Mouse (Mus musculus) heart, embryonic 11.5 days (tissue): ENCODE data around the gene Rcan2. TPM values are rescaled to one million over a fixed set of nuclear protein-coding genes. Genes with fewer than 3 reads are reported as not detected.

Experiments used
- ATAC-seq: fragments of 200-750 bp; cut with Nextera tagmentation; replicated peaks from 2 replicates; pipeline ENCODE4 v1.8.0; 2017; ENCODE audit warnings: moderate library complexity; ENCODE audit not compliant: insufficient number of reproducible peaks, low FRiP score, low TSS enrichment
- H3K27ac ChIP-seq: fragments of 300-500 bp; sonication (generic); 2 replicates; pipeline ENCODE4 v1.5.1; 2014; ENCODE audit warnings: mild to moderate bottlenecking, low read depth, low read length
- H3K27me3 ChIP-seq: fragments of 300-500 bp; sonication (generic); 2 replicates; pipeline ENCODE4 v1.6.1; 2014; ENCODE audit warnings: mild to moderate bottlenecking, low read length, mixed read lengths; ENCODE audit not compliant: control insufficient read depth, insufficient read depth
- H3K36me3 ChIP-seq: fragments of 300-500 bp; sonication (generic); 2 replicates; pipeline ENCODE4 v1.6.1; 2014; ENCODE audit warnings: mild to moderate bottlenecking, low read length, moderate library complexity, mixed read lengths; ENCODE audit not compliant: control insufficient read depth, insufficient read depth
- H3K4me1 ChIP-seq: fragments of 300-500 bp; sonication (generic); 2 replicates; pipeline ENCODE4 v1.6.1; 2014; ENCODE audit warnings: low read length; ENCODE audit not compliant: control insufficient read depth, insufficient read depth
- H3K4me2 ChIP-seq: fragments of 300-500 bp; sonication (generic); 2 replicates; pipeline ENCODE4 v1.6.1; 2014; ENCODE audit warnings: mild to moderate bottlenecking, moderate library complexity
- H3K4me3 ChIP-seq: fragments of 300-500 bp; sonication (generic); 2 replicates; pipeline ENCODE4 v1.5.1; 2014; ENCODE audit warnings: low read depth, low read length
- H3K9ac ChIP-seq: fragments of 300-500 bp; sonication (generic); 2 replicates; pipeline ENCODE4 v1.6.1; 2014; ENCODE audit warnings: mild to moderate bottlenecking, low read depth, low read length, moderate library complexity
- H3K9me3 ChIP-seq: fragments of 300-500 bp; sonication (generic); replicated peaks from 2 replicates; pipeline ENCODE4 v1.6.1; 2016; ENCODE audit warnings: low read length; ENCODE audit not compliant: control insufficient read depth
- WGBS: fragments of 180-500 bp; shearing (Covaris S2); extraction: QIAGEN DNeasy Blood & Tissue Kit; methylation state at CpG from one replicate; pipeline ENCODE4 v1.1.7; 2014; ENCODE audit not compliant: insufficient replicate concordance; 5-methylcytosine and 5-hydroxymethylcytosine counted together
- polyA plus RNA-seq: library from polyadenylated mRNA; unstranded; fragments of >200 nt; fragmentation: Nextera tagmentation; extraction: Ambion mirVana; gene quantifications from 2 replicates; pipeline ENCODE4 v1.2.1, GENCODE M21; 2014

Rcan2 gene
- polyA plus RNA-seq, 1 experiment from 2014 or later: 28.7 TPM

DNA sequence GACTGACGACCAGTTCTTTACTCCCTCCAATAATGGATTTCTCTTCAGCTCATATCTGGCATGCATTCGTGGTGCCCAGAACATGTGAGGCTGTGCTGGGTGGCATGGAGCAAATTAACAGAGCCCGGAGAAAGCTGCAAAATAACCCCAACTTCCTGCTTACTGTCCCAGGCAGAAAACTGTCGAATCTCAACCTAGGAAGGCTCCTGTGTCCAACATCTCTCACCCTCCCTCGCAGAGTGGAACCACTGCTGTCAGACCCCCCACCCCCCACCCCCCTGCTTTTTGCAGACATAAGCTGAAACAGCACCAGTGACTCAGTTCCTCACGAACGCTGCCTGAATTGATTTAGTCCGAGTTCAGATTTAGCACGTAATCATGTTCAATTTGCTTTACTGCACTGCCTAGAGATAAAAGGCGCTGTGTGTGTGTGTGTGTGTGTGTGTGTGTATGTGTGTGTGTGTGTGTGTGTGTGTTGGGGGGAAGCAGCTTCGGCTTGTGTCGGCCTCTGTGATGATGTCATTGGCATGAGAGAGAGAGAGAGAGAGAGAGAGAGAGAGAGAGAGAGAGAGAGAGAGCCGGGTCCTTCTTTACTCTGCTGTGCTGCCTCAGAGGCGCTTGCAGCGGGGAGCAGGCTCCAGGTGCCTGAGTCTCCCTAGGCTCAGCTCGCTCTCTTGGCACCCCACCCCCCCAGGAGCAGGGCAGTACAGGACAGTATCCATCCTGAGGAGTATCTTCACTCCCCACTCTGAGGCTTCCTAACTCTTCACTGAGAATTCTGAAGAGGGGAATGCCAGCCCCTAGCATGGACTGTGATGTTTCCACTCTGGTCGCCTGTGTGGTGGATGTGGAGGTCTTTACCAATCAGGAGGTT is 151.7 kb downstream of the Rcan2 start:
- H3K27me3 ChIP-seq: no peaks in the 10 kb centered on the region
- H3K9ac ChIP-seq: peak overlapping the region; percentile 29; the same call in 1 of the 2 replicates
- peaks cover 6% of the 10 kb centered on the region; the same call in 1 of the 2 replicates for H3K4me1 ChIP-seq
- no peaks in the 10 kb centered on the region for H3K36me3 ChIP-seq
- 0 out of 2 replicates have a peak, but pooled peaks have one; percentile 49 for ATAC-seq
- peak overlapping the region; percentile 52 for H3K4me2 ChIP-seq
- no peak overlapping the region for H3K4me3 ChIP-seq
- WGBS: 36% methylated on average over 16 of the region's 17 CpGs
- peak overlapping the region; percentile 31; the same call in 1 of the 2 replicates for H3K27ac ChIP-seq
- no peaks in the 10 kb centered on the region for H3K9me3 ChIP-seq

DNA sequence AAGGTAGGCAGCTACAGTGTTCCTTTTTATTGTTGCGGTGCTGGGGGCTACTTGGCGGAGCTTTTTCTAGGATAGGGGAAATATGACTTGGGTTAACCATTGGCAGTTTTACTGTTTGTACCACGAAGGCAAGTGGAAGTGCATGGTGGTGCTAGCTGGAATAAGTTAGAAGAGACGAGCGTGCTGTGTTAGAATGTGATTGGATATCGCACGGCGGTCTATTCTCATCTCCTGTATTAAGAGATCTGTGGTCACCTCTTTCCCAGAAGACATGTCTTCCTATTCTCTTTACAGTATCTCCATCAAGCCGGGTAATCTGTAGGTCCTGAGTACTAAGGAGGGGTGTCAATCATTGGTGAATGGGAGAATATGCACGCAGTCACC is 152.4 kb downstream of the Rcan2 start:
- WGBS: 84% methylated on average over 10 of the region's 10 CpGs
- Histone ChIP-seq H3K9me3 (no peaks in the 10 kb centered on the region), H3K27ac (0 out of 2 replicates have a peak overlapping the region, but pooled peaks have one; percentile 31), H3K4me1 (peaks cover 6% of the 10 kb centered on the region; the same call in 1 of the 2 replicates), H3K4me3 (no peak overlapping the region), H3K9ac (no peak overlapping the region), H3K4me2 (peak overlapping the region; percentile 52), H3K27me3 (no peaks in the 10 kb centered on the region), H3K36me3 (no peaks in the 10 kb centered on the region)
- no peak for ATAC-seq

DNA sequence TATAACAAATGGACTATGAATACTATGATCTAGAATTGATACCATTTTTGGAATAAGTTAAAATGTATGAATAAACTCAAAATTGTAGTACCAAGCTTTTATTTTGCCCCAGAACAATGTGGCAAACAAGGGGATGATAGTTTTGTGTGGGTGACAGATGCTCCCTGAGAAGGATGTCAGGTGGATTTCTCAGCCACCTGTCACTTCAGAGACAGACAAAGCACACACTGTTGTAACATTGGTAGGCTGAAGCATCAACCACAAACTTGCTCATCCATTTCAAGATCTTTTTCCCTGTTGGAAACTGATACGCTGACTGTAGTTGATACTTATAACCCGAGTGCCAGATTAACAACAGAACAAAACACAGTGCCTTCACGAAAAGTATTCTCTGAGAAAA is 158.6 kb downstream of the Rcan2 start:
- no peak overlapping the region for H3K4me2 ChIP-seq
- H3K36me3 ChIP-seq: no peaks in the 10 kb centered on the region
- ATAC-seq: no peak
- H3K9me3 ChIP-seq: no peaks in the 10 kb centered on the region
- H3K27me3 ChIP-seq: no peaks in the 10 kb centered on the region
- H3K4me1 ChIP-seq: no peaks in the 10 kb centered on the region
- H3K9ac ChIP-seq: no peak overlapping the region
- 83% methylated on average over 3 of the region's 3 CpGs for WGBS
- no peak overlapping the region for H3K27ac ChIP-seq
- no peak overlapping the region for H3K4me3 ChIP-seq

DNA sequence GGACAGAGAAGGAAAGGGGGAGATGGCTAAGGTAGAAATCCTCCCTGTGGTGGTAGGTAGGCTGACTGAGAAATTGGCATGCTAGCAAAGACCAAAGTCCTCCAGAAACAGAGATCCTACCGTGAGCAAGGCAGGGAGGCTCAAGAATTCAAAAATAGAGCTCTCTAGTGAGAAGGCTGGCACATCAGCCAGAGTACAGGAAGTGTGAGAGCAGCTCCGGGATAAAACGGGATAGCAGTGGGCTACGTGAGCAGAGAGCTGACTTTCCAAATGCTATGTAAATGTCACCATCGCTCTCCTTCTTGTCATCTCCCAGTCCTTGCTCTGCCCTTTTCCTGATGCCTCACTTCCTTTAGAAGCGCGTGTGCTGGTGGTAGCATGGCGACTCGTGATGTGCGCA is 168.8 kb downstream of the Rcan2 start:
- Histone ChIP-seq H3K27ac (no peak overlapping the region), H3K36me3 (no peaks in the 10 kb centered on the region), H3K9me3 (no peaks in the 10 kb centered on the region), H3K9ac (no peak overlapping the region), H3K4me1 (no peaks in the 10 kb centered on the region), H3K4me2 (no peak overlapping the region), H3K27me3 (no peaks in the 10 kb centered on the region), H3K4me3 (no peak overlapping the region)
- ATAC-seq: no peak
- 80% methylated on average over 10 of the region's 10 CpGs for WGBS

DNA sequence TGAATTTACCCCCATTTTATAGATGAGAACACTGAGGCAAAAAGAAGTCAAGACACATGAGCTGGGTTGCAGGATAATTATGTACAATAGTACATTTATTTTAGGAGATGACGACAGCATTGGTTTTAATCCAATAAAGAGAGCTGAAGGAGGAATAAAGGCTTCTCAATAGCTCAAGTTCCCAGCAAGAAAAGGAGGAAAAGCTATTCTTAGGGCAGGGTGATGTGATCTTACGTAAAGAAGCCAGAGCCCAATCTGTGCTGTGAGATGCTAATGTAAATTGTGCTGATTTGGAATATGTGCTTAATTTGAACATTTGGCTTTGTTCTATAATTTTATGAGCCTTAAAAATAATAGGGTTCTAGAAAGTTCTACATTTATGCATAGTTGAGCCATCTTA is 176.4 kb downstream of the Rcan2 start:
- 79% methylated on average over 2 of the region's 2 CpGs for WGBS
- no peaks in the 10 kb centered on the region; the same call in 1 of the 2 replicates for H3K4me1 ChIP-seq
- H3K27ac ChIP-seq: no peak overlapping the region
- H3K9me3 ChIP-seq: no peaks in the 10 kb centered on the region
- H3K36me3 ChIP-seq: no peaks in the 10 kb centered on the region
- H3K4me3 ChIP-seq: no peak overlapping the region
- no peak overlapping the region for H3K9ac ChIP-seq
- no peak overlapping the region for H3K4me2 ChIP-seq
- ATAC-seq: no peak
- no peaks in the 10 kb centered on the region for H3K27me3 ChIP-seq

DNA sequence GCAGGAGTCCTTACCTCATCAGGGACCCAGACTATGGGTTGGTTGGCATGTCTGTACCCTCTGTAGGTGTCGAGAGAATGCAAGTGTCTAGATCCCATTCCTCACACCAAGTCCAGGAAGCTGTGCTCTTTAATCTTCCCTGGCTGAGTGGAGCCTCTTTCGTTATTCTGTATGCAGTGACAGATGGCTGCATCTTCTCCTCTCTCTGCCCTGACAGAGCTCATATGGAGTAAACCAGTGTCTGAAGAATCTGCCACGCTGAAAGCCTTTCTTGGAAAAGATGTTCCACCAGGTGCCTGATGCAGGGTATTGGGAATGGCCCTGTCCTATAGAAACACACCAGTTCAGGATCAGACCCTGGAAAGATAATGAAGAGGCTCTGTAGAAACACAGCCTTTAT is 178.8 kb downstream of the Rcan2 start:
- no peak for ATAC-seq
- Histone ChIP-seq H3K9me3 (no peaks in the 10 kb centered on the region), H3K27me3 (no peaks in the 10 kb centered on the region), H3K36me3 (no peaks in the 10 kb centered on the region), H3K4me2 (no peak overlapping the region), H3K4me3 (no peak overlapping the region), H3K4me1 (no peaks in the 10 kb centered on the region; the same call in 1 of the 2 replicates), H3K27ac (no peak overlapping the region), H3K9ac (no peak overlapping the region)
- 58% methylated on average over 3 of the region's 3 CpGs for WGBS

DNA sequence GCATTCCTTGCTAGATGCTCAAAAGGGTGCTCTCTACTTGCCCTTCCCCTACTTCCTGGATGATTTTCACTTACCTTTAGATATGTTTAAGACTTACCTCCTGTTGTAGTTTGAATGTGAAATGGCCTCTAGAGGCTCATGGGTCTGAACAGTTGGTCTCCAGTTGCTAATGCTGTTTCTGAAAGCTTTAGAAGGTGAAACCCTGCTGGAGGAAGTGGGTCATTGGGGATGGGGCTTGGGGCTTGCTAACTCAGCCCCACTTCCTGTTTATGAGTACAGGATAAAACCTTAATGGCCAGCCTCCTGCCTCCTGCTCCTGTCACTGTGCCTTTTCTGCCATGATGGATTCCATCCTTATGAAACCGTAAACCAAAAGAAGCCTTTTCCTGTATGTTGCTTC is 181.4 kb downstream of the Rcan2 start:
- no peak overlapping the region for H3K4me2 ChIP-seq
- no peak for ATAC-seq
- no peak overlapping the region for H3K27ac ChIP-seq
- H3K4me1 ChIP-seq: no peaks in the 10 kb centered on the region; the same call in 1 of the 2 replicates
- H3K27me3 ChIP-seq: no peaks in the 10 kb centered on the region
- no peaks in the 10 kb centered on the region for H3K36me3 ChIP-seq
- no peak overlapping the region for H3K9ac ChIP-seq
- WGBS: 76% methylated on average over 1 of the region's 1 CpGs
- H3K9me3 ChIP-seq: no peaks in the 10 kb centered on the region
- H3K4me3 ChIP-seq: no peak overlapping the region

DNA sequence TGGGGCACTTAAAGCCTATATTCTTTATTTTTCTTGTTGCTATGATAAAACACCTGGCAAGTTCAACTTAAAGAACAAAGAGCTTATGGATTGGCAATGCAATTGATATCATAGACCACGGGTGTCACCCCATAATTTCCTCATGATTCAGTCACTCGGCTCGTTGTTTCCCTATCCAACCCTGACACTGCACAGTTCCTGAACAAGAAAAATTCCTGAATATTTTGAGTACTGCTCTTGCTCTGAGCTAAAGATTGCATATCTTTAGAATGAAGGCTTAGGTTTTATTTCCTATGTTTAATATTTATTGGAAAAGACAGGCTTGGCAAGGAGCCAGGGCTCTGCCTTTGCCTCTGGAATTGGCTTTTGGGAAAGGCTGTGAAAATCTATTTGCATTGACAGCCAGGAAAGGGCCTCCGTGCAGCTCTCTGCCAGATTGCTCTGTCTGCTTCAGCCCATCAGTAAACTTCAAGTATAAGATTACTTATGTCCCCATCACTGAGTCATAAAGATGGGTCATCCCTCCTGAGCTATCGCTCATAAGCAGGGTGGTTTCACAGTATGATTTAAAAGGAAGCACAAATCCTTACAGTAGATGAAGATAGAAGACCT is 188.3 kb downstream of the Rcan2 start:
- Histone ChIP-seq H3K4me2 (no peak overlapping the region), H3K9me3 (no peaks in the 10 kb centered on the region), H3K4me1 (peaks cover 11% of the 10 kb centered on the region; the same call in 1 of the 2 replicates), H3K27me3 (no peaks in the 10 kb centered on the region), H3K36me3 (no peaks in the 10 kb centered on the region), H3K4me3 (no peak overlapping the region), H3K27ac (no peak overlapping the region), H3K9ac (no peak overlapping the region)
- ATAC-seq: no peak
- WGBS: 65% methylated on average over 5 of the region's 5 CpGs
